Mouse (Mus musculus) kidney, postnatal 25 days (tissue): Measurements from ENCODE around the gene Sdsl.

ENCODE experiments used
- DNase-seq, 2 experiments: peaks; one replicate each; pipeline ENCODE4 v3.0.0; 2021; ENCODE audit warnings: mixed read lengths in 2 of 2

The Sdsl gene

GRCm38 (mm10) chr5:120493873-120494395 lies 21.3 kb upstream of the Sdsl start:
- no peak for DNase-seq

- DNase-seq, result no peak
Measured at GRCm38 (mm10) chr5:120493440-120493839, 20.8 kb upstream of the Sdsl start.

DNA sequence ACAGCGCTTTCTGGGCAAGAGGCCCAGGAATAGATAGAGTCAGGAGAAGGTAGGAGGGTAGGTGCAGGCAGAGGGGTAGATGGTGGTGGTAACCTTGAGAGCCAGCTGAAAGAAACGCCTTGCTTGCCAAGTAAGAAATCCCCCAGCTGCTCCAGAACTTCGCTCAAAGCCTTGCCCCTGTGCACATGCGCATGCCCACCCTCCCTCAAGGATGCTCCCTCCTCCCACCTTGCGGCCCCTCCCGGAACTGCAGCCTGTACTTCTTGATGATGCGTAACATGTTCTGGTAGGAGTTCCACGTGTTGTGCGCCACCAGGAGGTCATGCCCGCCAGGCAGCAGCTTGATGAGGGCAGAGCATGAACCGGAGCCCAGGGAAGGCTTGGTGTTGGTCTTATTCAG lies 19.8 kb upstream of the Sdsl start:
- peak; percentile 45 to 64 for DNase-seq

GRCm38 (mm10) chr5:120490679-120491192 lies 18.1 kb upstream of the Sdsl start:
- peak; percentile 77 to 84 for DNase-seq

GRCm38 (mm10) chr5:120487844-120488243 lies 15.2 kb upstream of the Sdsl start:
- DNase-seq, result no peak

GRCm38 (mm10) chr5:120483399-120483798 lies 10.8 kb upstream of the Sdsl start:
- DNase-seq, result peak in 1 of 2 experiments; percentile 35

DNA sequence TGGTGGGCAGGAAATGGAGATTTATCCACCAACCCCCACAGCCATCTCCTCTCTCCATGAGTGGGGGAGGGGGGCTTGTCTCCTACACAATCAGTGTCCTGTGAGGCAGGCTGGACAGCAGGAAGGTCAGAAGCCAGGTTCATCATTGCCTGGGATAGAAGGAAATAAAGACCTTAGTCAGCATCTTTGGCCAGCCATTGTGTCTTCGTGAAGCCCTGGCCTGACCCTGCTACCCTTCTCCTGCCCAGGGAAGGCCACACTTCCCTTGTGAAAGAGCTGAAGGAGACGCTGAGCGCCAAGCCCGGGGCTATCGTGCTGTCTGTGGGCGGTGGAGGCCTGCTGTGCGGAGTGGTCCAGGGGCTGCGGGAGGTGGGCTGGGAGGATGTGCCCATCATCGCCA lies 8.6 kb upstream of the Sdsl start:
- peak in 1 of 2 experiments; percentile 32 for DNase-seq

DNA sequence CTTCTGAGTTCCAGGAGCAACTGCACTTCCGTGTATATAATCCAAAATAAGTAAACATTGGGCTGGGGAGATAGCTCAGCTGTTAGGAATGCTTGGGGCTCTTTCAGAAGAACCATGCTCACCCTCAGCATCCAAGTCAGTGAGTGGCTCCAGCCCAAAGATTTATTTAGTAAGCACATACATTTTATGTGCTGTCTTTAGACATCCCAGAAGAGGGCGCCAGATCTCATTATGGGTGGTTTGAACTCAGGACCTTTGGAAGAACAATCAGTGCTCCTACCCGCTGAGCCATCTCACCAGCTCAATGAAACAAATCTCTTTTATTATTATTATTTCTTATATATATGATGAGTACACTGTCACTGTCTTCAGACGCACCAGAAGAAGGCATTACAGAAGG lies 6.9 kb upstream of the Sdsl start:
- DNase-seq, result no peak

DNA sequence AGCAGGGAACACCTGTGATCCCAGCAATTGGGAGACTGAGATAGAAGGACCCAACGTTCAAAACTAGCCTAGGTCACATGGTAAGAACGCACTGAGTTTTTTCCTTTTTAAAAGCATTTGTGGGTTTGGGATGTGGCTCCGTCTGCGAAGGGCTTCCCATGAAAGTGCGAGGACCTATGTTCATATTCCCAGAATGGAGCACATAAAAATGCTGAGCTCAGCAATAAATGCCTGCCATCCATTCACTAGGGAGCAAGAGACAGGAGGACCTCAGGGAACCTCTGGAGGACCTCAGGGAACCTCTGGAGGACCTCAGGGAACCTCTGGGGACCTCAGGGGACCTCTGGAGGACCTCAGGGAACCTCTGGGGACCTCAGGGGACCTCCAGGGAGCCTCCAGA lies 5.4 kb upstream of the Sdsl start:
- DNase-seq, result no peak

- DNase-seq, result peak in 1 of 2 experiments; percentile 35
Measured at GRCm38 (mm10) chr5:120476296-120476695, 3.7 kb upstream of the Sdsl start, which contains the start of gene Sds. TSS of gene Sds (plus strand) at chr5:120476526.

DNA sequence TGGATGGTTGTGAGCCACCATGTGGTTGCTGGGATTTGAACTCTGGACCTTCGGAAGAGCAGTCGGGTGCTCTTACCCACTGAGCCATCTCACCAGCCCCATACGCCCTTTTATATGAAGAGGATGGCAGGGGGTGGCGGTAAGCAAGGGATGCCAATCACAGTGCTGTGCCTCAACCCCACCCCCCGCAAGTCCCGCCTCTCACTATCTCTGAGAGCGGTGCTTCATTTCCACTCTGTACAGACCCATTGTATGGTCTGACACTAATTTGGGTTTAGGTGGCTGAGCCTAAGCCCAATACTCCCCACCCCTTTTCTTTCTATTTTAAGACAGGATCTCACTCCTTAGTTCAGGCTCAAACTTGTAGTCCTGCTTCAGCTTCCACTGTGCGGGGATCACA lies 3.3 kb upstream of the Sdsl start:
- no peak for DNase-seq

DNA sequence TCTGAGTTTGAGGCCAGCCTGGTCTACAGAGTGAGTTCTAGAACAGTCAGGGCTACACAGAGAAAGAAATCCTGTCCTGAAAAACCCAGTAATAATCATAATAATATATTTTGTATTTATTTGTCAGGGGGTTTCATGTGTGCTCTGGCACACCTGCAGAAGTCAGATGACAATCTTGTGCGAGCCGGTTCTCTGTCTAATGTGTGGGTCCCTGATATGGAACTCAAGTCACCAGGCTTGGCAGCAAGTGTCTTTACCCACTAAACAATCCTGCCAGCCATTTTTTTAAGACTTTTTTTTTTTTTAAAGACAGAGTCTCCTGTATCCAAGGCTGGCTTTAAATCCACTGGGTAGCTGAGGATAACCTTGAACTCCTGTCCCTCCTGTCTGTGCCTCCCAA lies 751 bp upstream of the Sdsl start:
- no peak for DNase-seq

GRCm38 (mm10) chr5:120471538-120471937 lies 1.1 kb downstream of the Sdsl start:
- DNase-seq, result peak; percentile 22 to 71

DNA sequence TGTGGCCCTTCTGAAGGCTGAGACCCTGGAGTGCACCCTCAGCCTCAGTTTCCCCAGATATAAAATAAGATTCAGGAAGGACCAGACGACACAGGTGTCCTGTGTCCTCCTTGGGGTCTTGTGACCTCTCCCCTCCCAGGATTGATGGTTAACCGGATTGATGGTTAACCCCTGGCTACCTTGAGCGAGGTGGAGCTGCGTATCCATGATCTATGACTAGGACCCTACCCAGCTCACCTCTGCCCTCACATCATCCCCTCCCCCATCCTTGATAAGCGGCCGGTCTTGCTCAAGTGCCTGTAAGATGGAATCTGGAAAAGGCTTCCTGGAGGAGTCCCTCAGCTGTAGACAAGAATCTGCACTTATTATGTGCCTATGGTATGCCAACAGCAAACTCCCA lies 3.8 kb downstream of the Sdsl start:
- DNase-seq, result no peak

- DNase-seq, result no peak
Measured at GRCm38 (mm10) chr5:120468336-120468735, 4.3 kb downstream of the Sdsl start.

DNA sequence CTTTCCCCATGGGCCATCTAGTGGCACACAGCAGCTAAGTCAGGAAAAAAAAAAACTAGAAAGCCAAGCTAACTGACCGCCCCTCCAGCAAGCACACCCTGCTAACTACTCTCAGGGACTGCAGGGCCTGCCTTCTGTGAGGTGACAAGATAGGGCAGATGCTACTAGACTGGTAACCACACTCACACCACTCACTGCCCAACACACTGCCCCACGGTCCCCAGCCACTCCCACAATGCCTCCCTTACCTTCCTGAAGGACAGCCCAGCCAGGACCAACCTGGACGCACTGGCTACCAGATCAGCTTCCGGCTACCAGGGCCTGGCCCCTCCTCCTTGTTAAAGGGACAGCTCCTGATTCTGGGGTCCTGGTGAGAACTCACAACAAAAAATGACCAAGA lies 5.6 kb downstream of the Sdsl start:
- peak; percentile 69 to 83 for DNase-seq

- DNase-seq, result no peak
Measured at GRCm38 (mm10) chr5:120465860-120466259, 6.8 kb downstream of the Sdsl start.

DNA sequence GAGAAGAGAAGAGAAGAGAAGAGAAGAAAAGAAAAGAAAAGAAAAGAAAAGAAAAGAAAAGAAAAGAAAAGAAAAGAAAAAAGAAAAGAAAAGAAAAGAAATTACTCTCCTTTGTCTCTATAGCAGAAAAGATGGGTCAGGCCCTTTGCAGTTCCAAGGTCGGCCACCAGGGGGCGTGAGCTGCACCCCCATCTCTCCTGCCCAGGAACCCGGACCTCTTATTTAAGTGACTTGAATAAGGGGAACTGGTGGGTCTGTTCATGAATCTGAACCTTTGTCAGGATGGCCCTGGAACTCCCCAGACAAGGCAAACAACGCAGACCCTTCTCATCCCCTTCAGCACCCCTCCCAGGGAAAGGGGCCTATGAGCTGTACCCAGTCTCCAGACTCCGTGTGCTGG lies 7.5 kb downstream of the Sdsl start:
- peak; percentile 37 to 54 for DNase-seq

- DNase-seq, result no peak
Measured at GRCm38 (mm10) chr5:120464321-120464720, 8.3 kb downstream of the Sdsl start.

DNA sequence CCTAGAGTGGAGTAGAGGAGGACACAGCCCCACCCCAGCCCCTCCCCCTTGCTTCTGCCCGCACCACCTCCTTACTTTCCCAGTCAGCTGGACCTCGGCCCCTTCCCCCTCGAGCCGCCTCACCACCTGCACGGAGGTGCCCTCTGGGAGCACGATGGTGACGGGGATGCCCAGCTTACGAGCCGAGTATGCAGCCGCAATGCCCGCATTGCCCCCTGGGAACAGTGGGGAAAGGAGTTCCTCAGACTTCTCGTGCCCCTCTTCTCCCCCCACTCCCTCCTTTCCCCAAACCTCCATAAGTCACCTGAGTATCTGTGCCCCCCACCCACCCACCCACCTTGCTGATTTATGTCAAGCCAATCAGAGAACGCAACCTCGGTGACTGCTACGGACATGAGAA lies 10.7 kb downstream of the Sdsl start:
- peak in 1 of 2 experiments; percentile 42 for DNase-seq

DNA sequence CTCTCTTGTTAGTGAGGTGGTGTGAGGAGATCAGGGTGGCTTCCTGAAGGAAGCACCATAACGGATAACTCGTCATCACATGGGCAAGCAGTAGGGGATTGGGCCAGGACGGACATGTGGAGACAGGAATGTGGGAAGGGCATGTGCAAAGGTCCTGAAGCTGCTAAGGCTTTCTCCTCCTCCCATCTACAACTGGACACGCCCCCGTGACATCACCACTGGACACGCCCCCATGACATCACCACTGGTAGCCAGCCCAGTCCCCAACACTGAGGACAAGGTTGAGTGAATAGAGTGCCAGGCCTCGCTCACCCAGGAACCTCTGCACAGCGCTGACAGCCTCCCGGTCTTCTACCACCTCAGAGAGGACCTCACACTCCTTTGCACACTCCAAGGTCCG lies 13.5 kb downstream of the Sdsl start:
- DNase-seq, result peak in 1 of 2 experiments; percentile 34

- peak; percentile 56 to 73 for DNase-seq
Measured at GRCm38 (mm10) chr5:120457628-120458027, 15.0 kb downstream of the Sdsl start.

- DNase-seq, result no peak
Measured at GRCm38 (mm10) chr5:120456841-120457554, 15.6 kb downstream of the Sdsl start.

GRCm38 (mm10) chr5:120456253-120456652 lies 16.4 kb downstream of the Sdsl start:
- DNase-seq, result no peak
